7 mouse cellular contexts compared by ENCODE assay signal in genomic region chr11:6605021-6605481, GRCm38 (mm10). TPM values are rescaled to one million over a fixed set of nuclear protein-coding genes. Genes with fewer than 3 reads are reported as not detected.
DNase-seq lines count a peak whose midpoint lies in the region; ATAC-seq lines count a peak whose summit lies in the region.

No protein-coding gene starts in this region.

- peak overlapping the region; percentile 63 for H3K9ac ChIP-seq in heart, embryonic 16.5 days (ENCODE audit: low read length)

- WGBS in heart, embryonic 16.5 days: 12% methylated on average over 13 of the region's 13 CpGs

- no peaks in the 10 kb centered on the region for H3K36me3 ChIP-seq in heart, embryonic 16.5 days (ENCODE audit: control insufficient read depth, insufficient read depth)

- DNase-seq in left cerebral cortex, postnatal 14 days (ENCODE audit: low spot score in 2 of 2): peak; percentile 33 to 45
- DNase-seq in left cerebral cortex, adult 18-20 months (ENCODE audit: low spot score in 2 of 2): no peak
- DNase-seq in cerebellum, adult 9-11 months: peak; percentile 80
- peak; percentile 30 for DNase-seq in lung, postnatal 10 days

- peaks cover 46% of the 10 kb centered on the region for H3K27me3 ChIP-seq in heart, embryonic 16.5 days (ENCODE audit: control insufficient read depth, insufficient read depth, low read length)

- H3K9me3 ChIP-seq in heart, embryonic 16.5 days (replicated peaks; ENCODE audit: control insufficient read depth, low read length): no peaks in the 10 kb centered on the region

- peak overlapping the region; percentile 49 for H3K4me3 ChIP-seq in heart, embryonic 16.5 days (ENCODE audit: low read length)

- no peak for ATAC-seq in heart, embryonic 16.5 days (replicated peaks; ENCODE audit: extremely low read depth, insufficient read depth, low FRiP score)
- no peak for ATAC-seq in granulocyte monocyte progenitor cell, adult 5-6 weeks (replicated peaks; ENCODE audit: poor library complexity, severe bottlenecking)
- ATAC-seq in monocyte, adult 5-6 weeks (replicated peaks; ENCODE audit: insufficient number of reproducible peaks, low FRiP score, low TSS enrichment, poor library complexity, severe bottlenecking): no peak

- intact Hi-C loops in left cerebral cortex, postnatal 14 days (cut with DNase I): no loop called here

- no peak overlapping the region for H3K27ac ChIP-seq in heart, embryonic 16.5 days (ENCODE audit: low read length)

- H3K4me1 ChIP-seq in heart, embryonic 16.5 days (ENCODE audit: control insufficient read depth, insufficient read depth, low read length): peaks cover 21% of the 10 kb centered on the region

- H3K4me2 ChIP-seq in heart, embryonic 16.5 days (ENCODE audit: low read depth, low read length): peak overlapping the region; percentile 72

RNA-seq across cellular contexts. Expression of gene Nacad, which starts 0.8 kb away (rescaled TPM):
- total RNA-seq in left cerebral cortex, postnatal 14 days (2021): 10 to 100 TPM; 59.0 to 61.0 TPM
- total RNA-seq in left cerebral cortex, adult 18-20 months (2021): 10 to 100 TPM; 42.6 to 55.9 TPM
- 1.0 and 1.1 TPM in 2 replicates for polyA plus RNA-seq in heart, embryonic 16.5 days (2015; fragmentation: Nextera tagmentation; extraction: Ambion mirVana)
- total RNA-seq in granulocyte monocyte progenitor cell, adult 5-6 weeks (2014; fragmentation: Nextera tagmentation): not detected in 2 replicates
- not detected in 2 replicates for total RNA-seq in granulocyte monocyte progenitor cell, adult 5-6 weeks (2017)
- total RNA-seq in monocyte, adult 5-6 weeks (2017): 0.78 to 2.7 TPM (median 0.85 TPM) in 3 replicates

RNA-seq across cellular contexts. Expression of gene Tbrg4, which starts 20.8 kb away (rescaled TPM):
- 10 to 100 TPM; 46.4 to 47.9 TPM for total RNA-seq in left cerebral cortex, postnatal 14 days (2021)
- total RNA-seq in left cerebral cortex, adult 18-20 months (2021): 10 to 100 TPM; 49.3 to 50.4 TPM
- 49.8 and 51.0 TPM in 2 replicates for polyA plus RNA-seq in heart, embryonic 16.5 days (2015; fragmentation: Nextera tagmentation; extraction: Ambion mirVana)
- 98.2 and 101 TPM in 2 replicates for total RNA-seq in granulocyte monocyte progenitor cell, adult 5-6 weeks (2014; fragmentation: Nextera tagmentation)
- 35.0 and 39.1 TPM in 2 replicates for total RNA-seq in granulocyte monocyte progenitor cell, adult 5-6 weeks (2017)
- 14.7 to 21.2 TPM (median 15.2 TPM) in 3 replicates for total RNA-seq in monocyte, adult 5-6 weeks (2017)

RNA-seq across cellular contexts. Expression of gene Wap, which starts 33.4 kb away (rescaled TPM):
- not detected for total RNA-seq in left cerebral cortex, postnatal 14 days (2021)
- total RNA-seq in left cerebral cortex, adult 18-20 months (2021): not detected
- polyA plus RNA-seq in heart, embryonic 16.5 days (2015; fragmentation: Nextera tagmentation; extraction: Ambion mirVana): not detected in 2 replicates
- not detected in 2 replicates for total RNA-seq in granulocyte monocyte progenitor cell, adult 5-6 weeks (2014; fragmentation: Nextera tagmentation)
- not detected in 2 replicates for total RNA-seq in granulocyte monocyte progenitor cell, adult 5-6 weeks (2017)
- total RNA-seq in monocyte, adult 5-6 weeks (2017): not detected in 3 replicates

RNA-seq across cellular contexts. Expression of gene Ramp3, which starts 53.3 kb away (rescaled TPM):
- total RNA-seq in left cerebral cortex, postnatal 14 days (2021): 10 to 100 TPM; 35.4 to 40.1 TPM
- 10 to 100 TPM in 1 of 2 experiments, 1 to 10 TPM in 1; 9.9 to 12.9 TPM for total RNA-seq in left cerebral cortex, adult 18-20 months (2021)
- polyA plus RNA-seq in heart, embryonic 16.5 days (2015; fragmentation: Nextera tagmentation; extraction: Ambion mirVana): 4.3 and 5.9 TPM in 2 replicates
- not detected in 2 replicates for total RNA-seq in granulocyte monocyte progenitor cell, adult 5-6 weeks (2014; fragmentation: Nextera tagmentation)
- total RNA-seq in granulocyte monocyte progenitor cell, adult 5-6 weeks (2017): not detected in 2 replicates
- not detected in 3 replicates for total RNA-seq in monocyte, adult 5-6 weeks (2017)

RNA-seq across cellular contexts. Expression of gene Ccm2, which starts 58.4 kb away (rescaled TPM):
- 10 to 100 TPM; 54.3 to 54.4 TPM for total RNA-seq in left cerebral cortex, postnatal 14 days (2021)
- 10 to 100 TPM; 63.5 to 67.0 TPM for total RNA-seq in left cerebral cortex, adult 18-20 months (2021)
- polyA plus RNA-seq in heart, embryonic 16.5 days (2015; fragmentation: Nextera tagmentation; extraction: Ambion mirVana): 58.7 TPM in 2 replicates
- total RNA-seq in granulocyte monocyte progenitor cell, adult 5-6 weeks (2014; fragmentation: Nextera tagmentation): 39.8 and 56.0 TPM in 2 replicates
- 39.8 and 55.5 TPM in 2 replicates for total RNA-seq in granulocyte monocyte progenitor cell, adult 5-6 weeks (2017)
- 148 to 199 TPM (median 172 TPM) in 3 replicates for total RNA-seq in monocyte, adult 5-6 weeks (2017)

Comparison
In these comparisons a context has a peak if more than half of its experiments do, and no peak if none do; other contexts are left out.
1. DNase-seq: peak in left cerebral cortex, postnatal 14 days (2 of 2), cerebellum, adult 9-11 months (single experiment) and lung, postnatal 10 days (single experiment); none in left cerebral cortex, adult 18-20 months (0 of 2).
2. RNA of gene Nacad, which starts 0.8 kb away (total RNA-seq): 59.0 to 61.0 TPM in left cerebral cortex, postnatal 14 days and 42.6 to 55.9 TPM in left cerebral cortex, adult 18-20 months; 0.78 to 2.7 TPM in monocyte, adult 5-6 weeks and not detected in granulocyte monocyte progenitor cell, adult 5-6 weeks; every median in the first group is over 10 times any median in the second.